Mouse (Mus musculus) midbrain, postnatal 0 days (tissue): ENCODE data around the gene Bsn. TPM values are rescaled to one million over a fixed set of nuclear protein-coding genes. Genes with fewer than 3 reads are reported as not detected.

Source experiments
- ATAC-seq: fragments of 200-750 bp; cut with Nextera tagmentation; 2 replicates; pipeline ENCODE4 v1.8.0; 2017; ENCODE audit warnings: moderate number of reproducible peaks, mild to moderate bottlenecking, moderate TSS enrichment, moderate library complexity; ENCODE audit not compliant: low FRiP score
- DNase-seq: peaks from one replicate; pipeline ENCODE4 v3.0.0-alpha.2; 2015; ENCODE audit warnings: low spot score
- H3K27ac ChIP-seq: fragments of 300-500 bp; sonication (generic); 2 replicates; pipeline ENCODE4 v1.5.1; 2014; ENCODE audit warnings: low read depth, mild to moderate bottlenecking, low read length, mixed read lengths
- H3K27me3 ChIP-seq: fragments of 300-500 bp; sonication (generic); 2 replicates; pipeline ENCODE4 v1.6.1; 2014; ENCODE audit warnings: low read length, control low read depth, mixed read lengths; ENCODE audit not compliant: insufficient read depth
- H3K36me3 ChIP-seq: fragments of 300-500 bp; sonication (generic); 2 replicates; pipeline ENCODE4 v1.6.1; 2014; ENCODE audit warnings: low read length, control low read depth, mixed read lengths; ENCODE audit not compliant: insufficient read depth
- H3K4me1 ChIP-seq: fragments of 300-500 bp; sonication (generic); 2 replicates; pipeline ENCODE4 v1.6.1; 2014; ENCODE audit warnings: mild to moderate bottlenecking, control low read depth, antibody characterized with exemption, low read length, mixed read lengths; ENCODE audit not compliant: insufficient read depth
- H3K4me2 ChIP-seq: fragments of 300-500 bp; sonication (generic); 2 replicates; pipeline ENCODE4 v1.6.1; 2014; ENCODE audit warnings: low read depth, mild to moderate bottlenecking, low read length, mixed read lengths; ENCODE audit not compliant: poor library complexity, severe bottlenecking
- H3K4me3 ChIP-seq: fragments of 300-500 bp; sonication (generic); 2 replicates; pipeline ENCODE4 v1.5.1; 2014; ENCODE audit warnings: low read depth, mild to moderate bottlenecking, low read length, moderate library complexity
- H3K9ac ChIP-seq: fragments of 300-500 bp; sonication (generic); replicated peaks from 2 replicates; pipeline ENCODE4 v1.6.1; 2014; ENCODE audit warnings: mild to moderate bottlenecking, low read length, moderate library complexity, mixed read lengths; ENCODE audit not compliant: poor library complexity, severe bottlenecking
- H3K9me3 ChIP-seq: fragments of 300-500 bp; sonication (generic); 2 replicates; pipeline ENCODE4 v1.6.1; 2016; ENCODE audit warnings: low read length, control low read depth
- CTCF ChIP-seq: IDR thresholded peaks from 2 replicates; pipeline ENCODE4 v1.5.1; 2016; ENCODE audit warnings: antibody characterized with exemption, mild to moderate bottlenecking
- WGBS: fragments of 180-500 bp; shearing (Covaris S2); extraction: QIAGEN DNeasy Blood & Tissue Kit; methylation state at CpG from one replicate; pipeline ENCODE4 v1.1.7; 2014; 5-methylcytosine and 5-hydroxymethylcytosine counted together
- polyA plus RNA-seq: library from polyadenylated mRNA; unstranded; fragments of >200 nt; fragmentation: Nextera tagmentation; extraction: Ambion mirVana; gene quantifications from 2 replicates; pipeline ENCODE4 v1.2.1, GENCODE M21; 2015
- total RNA-seq: library from RNA; depleted of rRNA; stranded (reverse); fragments of >200 nt; gene quantifications from 2 replicates; pipeline ENCODE4 v1.2.3, GENCODE M21; 2014

Bsn gene
- total and polyA plus RNA-seq, 2 experiments from 2014 or later: 7.7 to 60.6 TPM

- Histone ChIP-seq H3K27me3 (no peaks in the 10 kb centered on the region), H3K27ac (no peak overlapping the region), H3K4me3 (no peak overlapping the region), H3K4me2 (no peak overlapping the region), H3K9me3 (no peaks in the 10 kb centered on the region), H3K9ac (no peak overlapping the region), H3K4me1 (no peaks in the 10 kb centered on the region), H3K36me3 (peaks cover 45% of the 10 kb centered on the region)
- WGBS: 90% methylated on average over 9 of the region's 9 CpGs
- DNase-seq (no peak), ATAC-seq (no peak)
- TF ChIP-seq CTCF: no peak
These were observed 121.2 kb downstream of the Bsn start for GRCm38 (mm10) chr9:108069007-108069406.

DNA sequence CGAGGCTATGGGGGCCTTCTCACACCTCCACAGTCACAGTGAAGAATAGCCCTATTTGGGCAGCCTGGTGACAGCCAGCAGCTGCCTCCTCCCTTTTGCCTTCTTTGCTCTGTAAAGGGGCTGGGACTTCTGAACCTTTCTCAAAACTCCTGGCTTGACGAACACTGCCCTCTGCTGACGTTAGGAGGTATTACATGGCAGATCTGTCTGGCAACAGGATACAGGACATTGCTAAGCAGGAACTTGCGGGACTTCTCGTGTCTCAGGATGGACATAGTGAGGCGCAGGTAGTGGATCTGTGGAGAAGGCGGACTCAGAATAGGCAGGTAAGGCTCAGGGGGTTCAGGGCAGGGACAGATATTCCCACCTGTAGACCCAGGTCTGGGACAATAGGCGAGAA lies 122.3 kb downstream of the Bsn start:
- H3K27ac ChIP-seq: no peak overlapping the region
- no peaks in the 10 kb centered on the region for H3K4me1 ChIP-seq
- peak; percentile 97 for TF ChIP-seq CTCF
- no peak overlapping the region for H3K4me2 ChIP-seq
- H3K36me3 ChIP-seq: peaks cover 56% of the 10 kb centered on the region
- H3K27me3 ChIP-seq: no peaks in the 10 kb centered on the region
- H3K9me3 ChIP-seq: no peaks in the 10 kb centered on the region
- DNase-seq (peak; percentile 82), ATAC-seq (peak; percentile 11; the same call in 1 of the 2 replicates)
- no peak overlapping the region for H3K4me3 ChIP-seq
- 17% methylated on average over 8 of the region's 8 CpGs for WGBS
- no peak overlapping the region for H3K9ac ChIP-seq

- no peak for TF ChIP-seq CTCF
- no peak for DNase-seq
- no peaks in the 10 kb centered on the region for H3K4me1 ChIP-seq
- WGBS: 80% methylated on average over 7 of the region's 7 CpGs
- H3K9ac ChIP-seq: no peak overlapping the region
- H3K27ac ChIP-seq: no peak overlapping the region
- H3K36me3 ChIP-seq: peaks cover 63% of the 10 kb centered on the region
- no peak for ATAC-seq
- H3K4me2 ChIP-seq: no peak overlapping the region
- no peaks in the 10 kb centered on the region for H3K9me3 ChIP-seq
- no peak overlapping the region for H3K4me3 ChIP-seq
- H3K27me3 ChIP-seq: no peaks in the 10 kb centered on the region
These were observed 123.0 kb downstream of the Bsn start for GRCm38 (mm10) chr9:108067199-108067598.

DNA sequence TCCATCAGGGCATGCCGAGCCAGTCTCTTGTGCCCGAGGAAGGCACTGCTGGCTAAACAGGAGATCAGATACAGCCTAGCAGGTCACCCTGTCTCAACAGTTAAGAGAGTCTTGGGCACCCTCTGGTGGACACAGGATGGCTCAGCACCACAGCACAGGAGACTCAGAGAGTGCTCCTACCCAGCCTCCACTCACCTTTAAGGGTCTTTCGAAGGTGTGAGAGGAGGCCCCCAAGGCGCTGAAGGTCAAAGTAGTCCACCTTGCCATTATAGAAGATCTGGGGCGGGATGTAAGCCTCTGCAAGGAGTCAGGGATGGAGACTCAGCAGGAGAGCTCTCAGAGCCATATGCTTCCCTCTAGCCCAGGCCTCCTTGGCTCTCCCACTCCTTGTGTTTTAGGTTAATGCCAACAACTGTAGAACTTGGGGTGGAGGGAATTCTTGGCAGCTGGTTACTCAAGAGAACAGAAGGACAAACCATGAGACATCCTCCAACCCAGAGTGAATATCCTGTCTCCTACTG lies 124.6 kb downstream of the Bsn start:
- Histone ChIP-seq H3K4me2 (no peak overlapping the region), H3K9me3 (no peaks in the 10 kb centered on the region), H3K4me1 (no peaks in the 10 kb centered on the region), H3K9ac (no peak overlapping the region), H3K36me3 (peaks cover 61% of the 10 kb centered on the region), H3K27me3 (no peaks in the 10 kb centered on the region), H3K4me3 (no peak overlapping the region), H3K27ac (no peak overlapping the region)
- DNase-seq (peak; percentile 68), ATAC-seq (peak; percentile 70; the same call in 1 of the 2 replicates)
- 36% methylated on average over 5 of the region's 5 CpGs for WGBS
- peak; percentile 80 for TF ChIP-seq CTCF

- TF ChIP-seq CTCF: no peak
- Histone ChIP-seq H3K9ac (no peak overlapping the region), H3K4me1 (no peaks in the 10 kb centered on the region), H3K27me3 (no peaks in the 10 kb centered on the region), H3K4me2 (no peak overlapping the region), H3K36me3 (peaks cover 63% of the 10 kb centered on the region), H3K27ac (no peak overlapping the region), H3K9me3 (no peaks in the 10 kb centered on the region), H3K4me3 (no peak overlapping the region)
- 94% methylated on average over 12 of the region's 12 CpGs for WGBS
- ATAC-seq (no peak), DNase-seq (no peak)
These were observed 126.8 kb downstream of the Bsn start for GRCm38 (mm10) chr9:108063361-108063760.

GRCm38 (mm10) chr9:108062142-108062541 lies 128.0 kb downstream of the Bsn start:
- no peak overlapping the region for H3K9ac ChIP-seq
- H3K4me1 ChIP-seq: no peaks in the 10 kb centered on the region
- H3K4me2 ChIP-seq: no peak overlapping the region
- no peak overlapping the region for H3K4me3 ChIP-seq
- no peak overlapping the region for H3K27ac ChIP-seq
- 79% methylated on average over 3 of the region's 3 CpGs for WGBS
- no peak for DNase-seq
- no peaks in the 10 kb centered on the region for H3K9me3 ChIP-seq
- no peak for TF ChIP-seq CTCF
- no peak for ATAC-seq
- H3K36me3 ChIP-seq: peaks cover 74% of the 10 kb centered on the region
- H3K27me3 ChIP-seq: no peaks in the 10 kb centered on the region
